Mouse (Mus musculus) left cerebral cortex, adult 8-10 months (tissue): ENCODE data around the gene Kctd14. TPM values are rescaled to one million over a fixed set of nuclear protein-coding genes. Genes with fewer than 3 reads are reported as not detected.
"Not testable (repeated sequence)": the region's sequence is repeated elsewhere in the genome, so short reads cannot be mapped to it uniquely, and the experiment has no call there.

Source experiments
- DNase-seq, 2 experiments: peaks; one replicate each; pipeline ENCODE4 v3.0.0; 2022; ENCODE audit warnings: low spot score in 2 of 2
- total RNA-seq, 4 experiments: library from RNA; stranded (reverse); gene quantifications; 2 replicates each; pipeline ENCODE4 v1.2.4; 2022

Kctd14 gene
- 1 to 10 TPM; 4.3 to 4.5 (median 4.4) TPM for total RNA-seq

GRCm38 (mm10) chr7:97451023-97451422 is at the start of gene Kctd14:
Kctd14 (plus strand) TSS chr7:97451323.
- not testable (repeated sequence) for DNase-seq

DNA sequence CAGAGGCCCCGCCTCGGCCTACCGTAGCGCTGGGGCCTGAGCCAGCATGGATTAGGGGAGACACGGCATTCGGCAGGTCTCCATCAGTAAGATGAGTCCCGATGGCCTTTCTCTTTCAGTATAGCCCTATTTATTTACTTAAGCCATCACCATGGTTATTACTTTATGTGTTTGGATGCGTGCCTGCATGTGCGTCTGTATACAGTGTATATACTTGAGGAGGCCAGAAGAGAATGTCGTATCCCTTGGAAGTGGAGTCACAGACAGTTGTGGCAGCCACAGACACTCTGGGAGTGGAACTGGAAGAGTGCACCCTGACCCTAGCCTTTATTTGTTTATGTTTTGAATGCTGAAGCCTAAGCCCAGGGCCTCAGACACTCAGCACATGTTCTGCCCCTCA is 44.0 kb upstream of the Kctd14 start:
- no peak for DNase-seq

DNA sequence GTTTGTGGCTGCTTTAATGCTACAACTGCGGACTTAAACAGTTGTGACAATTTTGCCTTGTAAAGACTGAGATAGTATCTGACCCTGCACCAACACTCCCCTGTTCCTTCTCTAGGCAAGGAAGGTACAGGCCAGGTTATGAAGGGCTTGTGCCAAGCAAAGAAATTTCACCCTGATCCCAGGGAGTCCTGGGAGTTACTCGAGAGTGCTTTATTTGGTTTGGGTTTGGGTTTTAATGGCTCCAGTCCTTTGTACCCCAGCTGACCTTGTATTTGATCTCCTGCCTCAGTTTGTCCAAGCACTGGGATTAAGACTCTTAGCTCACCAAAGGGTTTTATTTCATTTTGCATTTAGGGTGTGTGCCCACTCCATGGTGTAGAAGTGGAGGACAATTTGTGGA is 40.0 kb upstream of the Kctd14 start:
- no peak for DNase-seq

- no peak for DNase-seq
Observed at GRCm38 (mm10) chr7:97411575-97411974, 39.5 kb upstream of the Kctd14 start.

- no peak for DNase-seq
Observed at GRCm38 (mm10) chr7:97413981-97414380, 37.1 kb upstream of the Kctd14 start.

DNA sequence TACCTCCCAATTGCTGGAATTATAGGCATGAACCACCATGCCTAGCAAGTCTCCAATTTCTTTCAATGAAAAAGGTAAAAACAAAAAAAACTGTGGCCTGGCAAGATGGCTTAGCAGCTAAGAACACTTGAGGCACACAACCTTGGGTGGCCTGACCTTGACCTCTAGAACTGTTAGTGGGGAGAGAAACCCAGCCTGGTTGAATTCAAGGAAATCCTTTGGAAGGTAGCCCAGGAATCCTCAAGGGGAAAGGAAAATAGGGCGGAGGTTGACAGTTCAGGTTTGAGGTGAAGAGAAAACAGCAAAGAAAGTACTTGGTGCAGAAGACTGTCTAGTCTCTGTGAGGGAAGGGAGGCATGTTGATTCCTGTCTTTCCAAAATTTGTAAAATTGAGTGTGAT is 36.7 kb upstream of the Kctd14 start:
- no peak for DNase-seq

DNA sequence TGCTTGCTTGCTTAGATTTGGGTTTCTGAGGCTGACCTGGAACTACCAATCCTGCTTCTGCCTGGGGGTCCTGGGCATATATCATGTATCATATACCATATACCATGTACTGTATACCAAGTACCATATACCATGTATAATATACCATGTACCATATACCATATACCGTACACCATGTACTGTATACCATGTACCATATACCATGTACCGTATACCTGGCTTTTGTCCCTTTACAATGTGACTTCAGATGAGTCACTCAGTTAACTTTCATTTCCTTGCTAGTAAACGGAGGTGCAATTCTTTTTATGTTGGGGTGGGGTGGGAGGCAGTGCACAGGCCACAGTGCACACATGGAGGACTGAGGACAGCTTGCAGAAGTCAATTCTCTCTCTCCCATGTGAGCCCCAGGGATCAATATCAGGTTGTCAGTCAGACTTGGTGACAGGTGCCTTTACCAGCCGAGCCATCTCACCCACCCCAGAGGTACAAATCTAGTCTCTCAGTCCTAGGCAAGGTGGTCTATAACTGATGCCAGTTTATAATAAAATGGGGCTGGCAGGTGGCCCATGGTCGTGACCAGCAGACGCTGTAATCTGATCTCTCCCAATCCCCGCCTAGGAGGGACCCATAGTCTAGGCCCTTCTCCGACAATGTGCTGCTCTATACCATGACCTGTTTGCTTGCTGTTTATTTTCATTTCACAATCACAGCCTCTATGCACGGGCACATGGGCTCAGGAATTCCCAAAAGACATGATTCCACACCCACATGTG is 36.0 kb upstream of the Kctd14 start:
- no peak for DNase-seq

DNA sequence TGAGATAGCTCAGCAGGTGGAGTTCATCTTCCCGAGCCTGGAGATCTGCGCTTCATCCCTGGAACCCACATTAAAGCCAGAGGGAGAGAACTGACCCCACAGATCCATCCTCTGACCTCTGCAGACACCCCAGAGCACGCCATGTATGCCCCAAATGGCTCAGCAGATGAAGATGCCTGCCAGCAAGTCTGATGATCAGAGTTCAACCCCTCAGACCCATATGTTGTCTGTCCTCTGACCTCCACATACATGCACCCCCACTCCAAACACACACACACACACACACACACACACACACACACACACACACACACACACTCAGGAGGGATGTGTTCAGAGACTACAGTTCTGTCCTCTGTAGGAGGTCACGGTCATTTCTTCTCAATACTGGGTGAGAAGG is 34.6 kb upstream of the Kctd14 start:
- no peak for DNase-seq

DNA sequence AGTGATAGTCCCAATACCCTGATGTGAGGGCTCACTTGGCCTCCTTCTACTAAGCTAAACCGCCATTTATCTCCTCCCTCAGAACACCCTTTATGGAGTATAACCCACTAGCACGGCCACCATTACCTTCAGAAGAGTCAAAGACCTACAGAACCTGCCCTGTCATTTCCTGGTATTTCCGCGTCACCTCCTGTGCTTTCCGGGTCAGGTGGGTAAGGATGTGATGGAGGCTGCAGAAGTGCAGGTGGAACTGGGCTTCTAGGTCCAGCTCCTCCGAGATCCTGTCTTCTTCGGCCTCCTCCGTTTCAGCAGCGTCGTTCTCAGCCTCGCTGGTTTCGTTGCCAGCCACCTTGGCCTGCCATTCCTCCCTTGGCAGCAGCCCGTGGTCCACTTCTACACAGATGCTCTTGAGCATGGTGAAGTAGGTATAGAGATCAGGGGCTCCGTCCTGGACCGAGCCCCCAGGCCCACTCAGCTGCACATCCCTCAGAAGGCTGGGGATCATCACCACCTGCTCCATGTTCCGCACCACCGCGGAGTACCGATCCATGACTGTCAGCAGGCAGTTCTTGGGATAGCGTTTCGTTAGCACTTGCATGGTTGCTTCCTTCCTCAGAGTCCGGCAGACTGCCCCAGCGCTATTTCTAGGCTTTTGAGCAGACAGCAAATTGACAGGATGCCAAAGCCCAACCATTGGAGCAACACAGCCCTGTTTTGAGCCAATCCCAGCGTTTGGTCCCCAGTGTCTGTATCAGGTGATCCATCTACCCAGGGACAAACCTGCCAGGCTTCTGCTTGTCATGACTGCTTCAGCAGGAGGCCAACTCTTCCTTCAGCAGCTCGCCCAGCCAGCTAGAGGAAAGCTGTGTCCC is 34.0 kb upstream of the Kctd14 start, which contains the start of gene Thrsp:
Gene Thrsp (minus strand): TSS at position 825 of the 872 bp plus-strand sequence.
- DNase-seq = peak; percentile 35 to 77

DNA sequence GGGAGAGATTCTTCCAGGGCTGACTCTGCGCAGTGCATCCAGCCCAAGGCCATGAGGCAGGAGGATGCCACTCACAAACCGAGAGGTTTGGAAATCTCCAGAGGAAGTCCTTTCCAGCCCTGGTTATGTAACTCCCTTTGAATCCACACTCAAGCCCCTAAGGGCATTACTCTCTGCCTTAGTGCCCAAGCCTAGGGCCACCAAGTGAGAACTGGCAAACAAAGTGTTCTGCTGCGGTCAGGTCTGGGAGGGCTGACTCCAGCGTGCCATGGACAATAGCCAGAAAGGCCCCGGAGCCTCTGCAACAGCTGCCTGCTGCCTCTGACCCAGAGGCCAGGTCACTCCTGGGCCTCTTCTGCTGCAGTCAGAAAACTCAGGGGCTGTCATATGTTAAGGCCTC is 32.4 kb upstream of the Kctd14 start:
- DNase-seq = no peak

DNA sequence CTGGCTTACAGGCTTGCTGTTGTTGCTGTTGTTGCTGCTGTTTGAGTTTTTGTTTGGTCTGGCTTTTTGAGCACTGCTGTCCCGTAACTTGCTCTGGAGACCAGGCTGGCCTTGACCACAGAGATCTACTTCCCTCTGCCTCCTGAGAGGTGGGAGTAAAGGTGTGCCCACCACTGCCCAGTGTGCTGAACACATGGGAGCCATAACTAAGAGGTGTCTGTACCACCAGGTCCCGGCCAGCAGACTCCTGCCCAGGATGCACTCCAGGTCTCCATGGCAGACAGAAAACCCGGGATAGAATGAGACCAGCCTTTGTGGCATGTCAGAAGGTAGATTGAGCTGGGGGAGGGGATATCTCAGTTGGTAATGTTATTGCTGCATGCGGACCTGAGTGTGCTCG is 32.0 kb upstream of the Kctd14 start:
- DNase-seq = no peak

GRCm38 (mm10) chr7:97420406-97420805 is 30.7 kb upstream of the Kctd14 start:
- DNase-seq = no peak

GRCm38 (mm10) chr7:97420958-97421651 is 30.0 kb upstream of the Kctd14 start:
- peak in 1 of 2 experiments; percentile 36 for DNase-seq

DNA sequence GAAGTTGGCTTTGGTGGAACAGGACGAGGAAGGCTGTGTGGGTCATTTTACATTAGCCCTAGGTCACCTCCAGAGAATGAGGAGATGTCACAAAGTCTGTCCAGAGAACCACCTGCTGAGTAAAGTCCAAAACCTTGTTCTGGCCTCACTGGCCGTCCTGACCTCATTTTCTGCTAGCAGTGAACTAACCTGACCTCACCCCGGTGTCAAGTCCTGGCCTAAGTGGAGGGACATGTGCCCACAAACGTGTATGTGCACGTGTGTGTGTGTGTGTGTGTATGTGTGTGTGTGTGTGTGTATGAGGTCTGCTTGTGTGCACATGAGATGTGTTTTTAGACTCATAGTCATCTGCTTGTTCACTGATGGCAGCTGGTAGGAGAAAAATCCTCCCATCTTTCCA is 27.4 kb upstream of the Kctd14 start:
- no peak for DNase-seq

- DNase-seq = peak; percentile 64 to 88
Observed at GRCm38 (mm10) chr7:97424621-97425245, 26.4 kb upstream of the Kctd14 start.

DNA sequence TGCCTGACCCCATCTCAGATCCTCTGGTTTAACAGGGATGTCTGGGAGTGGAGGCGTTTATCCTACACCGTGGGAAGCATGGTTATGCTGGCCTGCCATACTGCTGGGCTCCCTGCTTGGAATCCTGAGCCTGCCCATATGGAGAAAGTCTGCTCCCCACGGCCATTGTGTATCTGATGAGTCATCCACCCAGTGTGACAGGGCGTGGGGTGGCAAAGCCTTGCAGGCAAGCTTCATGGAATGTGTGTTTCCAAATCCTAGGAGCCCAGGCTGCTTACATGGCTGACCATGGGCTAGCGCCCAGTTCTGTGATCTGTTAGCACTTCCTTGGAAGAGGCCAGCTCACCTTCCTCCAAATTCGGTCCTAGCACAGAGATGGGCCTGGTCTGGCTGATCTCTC is 24.6 kb upstream of the Kctd14 start:
- peak in 1 of 2 experiments; percentile 30 for DNase-seq

- no peak for DNase-seq
Observed at GRCm38 (mm10) chr7:97427296-97427695, 23.8 kb upstream of the Kctd14 start.

DNA sequence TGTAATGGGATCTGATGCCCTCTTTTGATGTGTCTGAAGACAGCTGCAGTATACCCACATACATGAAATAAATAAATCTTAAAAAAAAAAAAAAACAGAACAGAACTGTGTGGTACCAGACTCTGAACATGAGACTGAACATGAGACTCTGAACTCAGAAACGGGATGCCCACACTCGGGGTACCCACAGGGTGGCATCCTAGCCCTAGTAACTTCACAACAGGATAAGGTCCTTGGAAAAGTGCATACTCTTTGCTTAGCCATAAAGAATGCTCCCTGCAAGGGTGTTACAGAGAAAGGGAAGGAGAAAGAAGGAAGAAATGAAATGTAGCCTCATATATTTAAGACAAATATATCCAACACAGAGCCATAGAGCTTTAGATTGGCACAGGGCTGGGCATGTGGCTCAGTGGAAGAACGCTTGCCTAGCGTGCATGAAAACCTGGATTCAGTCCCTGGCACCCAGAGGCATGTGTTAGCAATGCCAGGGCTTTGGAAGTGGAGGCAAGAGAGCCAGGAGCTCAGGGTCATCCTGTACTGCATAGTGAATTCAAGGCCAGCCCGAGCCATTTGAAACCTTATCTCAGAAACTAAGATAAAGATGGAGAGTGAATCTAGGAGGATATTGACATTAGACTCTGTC is 23.2 kb upstream of the Kctd14 start:
- no peak for DNase-seq

DNA sequence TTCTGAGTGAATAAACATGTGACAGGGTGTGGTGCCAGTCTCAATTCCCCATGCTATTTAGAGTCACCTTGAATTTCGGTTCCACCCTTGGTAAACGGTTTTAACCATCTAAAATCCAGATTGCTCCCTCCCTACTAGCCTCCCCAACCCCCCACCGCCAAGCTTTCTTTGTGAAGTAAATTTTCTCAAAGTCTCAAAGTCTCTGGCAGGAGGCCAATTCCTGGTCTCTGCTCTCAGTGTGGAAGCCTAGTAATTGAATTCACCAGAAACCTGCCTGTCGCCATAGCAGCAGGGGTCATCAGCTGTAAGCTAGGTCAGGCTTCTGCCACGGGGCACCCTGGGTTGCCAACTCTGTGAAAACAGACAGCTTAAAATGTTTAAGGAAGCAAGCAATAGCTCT is 21.4 kb upstream of the Kctd14 start:
- DNase-seq = no peak

GRCm38 (mm10) chr7:97433517-97433916 is 17.6 kb upstream of the Kctd14 start:
- DNase-seq = not testable (repeated sequence)

GRCm38 (mm10) chr7:97434517-97434916 is 16.6 kb upstream of the Kctd14 start:
- DNase-seq = no peak
